Mouse (Mus musculus) limb, embryonic 15.5 days (tissue): Measurements from ENCODE around the gene Tigit. TPM values are rescaled to one million over a fixed set of nuclear protein-coding genes. Genes with fewer than 3 reads are reported as not detected.

Experiments
- ATAC-seq: fragments of 200-750 bp; cut with Nextera tagmentation; 2 replicates; pipeline ENCODE4 v1.8.0; 2017; ENCODE audit warnings: low read depth, moderate TSS enrichment; ENCODE audit not compliant: insufficient number of reproducible peaks, low FRiP score, low TSS enrichment
- H3K27ac ChIP-seq: fragments of 300-500 bp; sonication (generic); 2 replicates; pipeline ENCODE4 v1.5.1; 2015; ENCODE audit warnings: moderate library complexity, mild to moderate bottlenecking, inconsistent platforms
- H3K27me3 ChIP-seq: fragments of 300-500 bp; sonication (generic); 2 replicates; pipeline ENCODE4 v1.6.1; 2015; ENCODE audit warnings: inconsistent platforms
- H3K36me3 ChIP-seq: fragments of 300-500 bp; sonication (generic); 2 replicates; pipeline ENCODE4 v1.6.1; 2015; ENCODE audit warnings: inconsistent platforms
- H3K4me1 ChIP-seq: fragments of 300-500 bp; sonication (generic); 2 replicates; pipeline ENCODE4 v1.6.1; 2015; ENCODE audit warnings: inconsistent platforms
- H3K4me2 ChIP-seq: fragments of 300-500 bp; sonication (generic); 2 replicates; pipeline ENCODE4 v1.6.1; 2015; ENCODE audit warnings: mild to moderate bottlenecking, inconsistent platforms
- H3K4me3 ChIP-seq: fragments of 300-500 bp; sonication (generic); 2 replicates; pipeline ENCODE4 v1.5.1; 2015; ENCODE audit warnings: mild to moderate bottlenecking, inconsistent platforms
- H3K9ac ChIP-seq: fragments of 300-500 bp; sonication (generic); 2 replicates; pipeline ENCODE4 v1.6.1; 2015; ENCODE audit warnings: inconsistent platforms
- H3K9me3 ChIP-seq: fragments of 300-500 bp; sonication (generic); 2 replicates; pipeline ENCODE4 v1.6.1; 2016; ENCODE audit warnings: inconsistent platforms
- WGBS: fragments of 180-500 bp; shearing (Covaris S2); methylation state at CpG from one replicate; pipeline ENCODE4 v1.1.7; 2015; 5-methylcytosine and 5-hydroxymethylcytosine counted together
- polyA plus RNA-seq: library from polyadenylated mRNA; unstranded; fragments of >200 nt; fragmentation: Nextera tagmentation; extraction: Ambion mirVana; gene quantifications from 2 replicates; pipeline ENCODE4 v1.2.1, GENCODE M21; 2015

The Tigit gene
- not detected in 2 replicates for polyA plus RNA-seq

GRCm38 (mm10) chr16:43663978-43664579 lies at the start of gene Tigit:
Tigit (minus strand) TSS chr16:43664146.
- Histone ChIP-seq H3K27ac (no peak within 1 kb of the TSS), H3K9ac (no peak within 1 kb of the TSS), H3K9me3 (no peaks in the 10 kb centered on the region), H3K27me3 (no peaks in the 10 kb centered on the region), H3K4me3 (no peak within 1 kb of the TSS), H3K4me2 (no peak within 1 kb of the TSS), H3K36me3 (no peaks in the 10 kb centered on the region), H3K4me1 (no peaks in the 10 kb centered on the region)
- WGBS = 63% methylated on average over 7 of the region's 7 CpGs
- ATAC-seq = no peak

- WGBS = 93% methylated on average over 7 of the region's 7 CpGs
- H3K4me3 ChIP-seq = no peak overlapping the region
These were observed 47.4 kb upstream of the Tigit start for GRCm38 (mm10) chr16:43711361-43711760.

GRCm38 (mm10) chr16:43710651-43711050 lies 46.7 kb upstream of the Tigit start:
- Histone ChIP-seq H3K4me1 (no peaks in the 10 kb centered on the region), H3K4me3 (no peak overlapping the region), H3K9me3 (no peaks in the 10 kb centered on the region), H3K27me3 (no peaks in the 10 kb centered on the region), H3K4me2 (no peak overlapping the region), H3K9ac (no peak overlapping the region), H3K27ac (no peak overlapping the region), H3K36me3 (no peaks in the 10 kb centered on the region)
- 82% methylated on average over 11 of the region's 11 CpGs for WGBS
- no peak for ATAC-seq

More at GRCm38 (mm10) chr16:43711361-43711760, 47.4 kb upstream of the Tigit start:
- H3K27me3 ChIP-seq = no peaks in the 10 kb centered on the region
- no peaks in the 10 kb centered on the region for H3K4me1 ChIP-seq
- no peak overlapping the region for H3K4me2 ChIP-seq
- H3K36me3 ChIP-seq = no peaks in the 10 kb centered on the region
- ATAC-seq = no peak
- H3K9me3 ChIP-seq = no peaks in the 10 kb centered on the region
- no peak overlapping the region for H3K27ac ChIP-seq
- no peak overlapping the region for H3K9ac ChIP-seq

GRCm38 (mm10) chr16:43710134-43710475 lies 46.2 kb upstream of the Tigit start:
- no peaks in the 10 kb centered on the region for H3K9me3 ChIP-seq
- no peaks in the 10 kb centered on the region for H3K4me1 ChIP-seq
- H3K4me2 ChIP-seq = no peak overlapping the region
- no peak overlapping the region for H3K9ac ChIP-seq
- H3K36me3 ChIP-seq = no peaks in the 10 kb centered on the region
- H3K27me3 ChIP-seq = no peaks in the 10 kb centered on the region
- no peak overlapping the region for H3K27ac ChIP-seq
- 74% methylated on average over 6 of the region's 6 CpGs for WGBS
- H3K4me3 ChIP-seq = no peak overlapping the region
- ATAC-seq = no peak

GRCm38 (mm10) chr16:43709432-43710133 lies 45.6 kb upstream of the Tigit start:
- no peak overlapping the region for H3K4me2 ChIP-seq

GRCm38 (mm10) chr16:43709062-43709413 lies 45.1 kb upstream of the Tigit start:
- 75% methylated on average over 15 of the region's 15 CpGs for WGBS
- Histone ChIP-seq H3K4me2 (no peak overlapping the region), H3K4me1 (no peaks in the 10 kb centered on the region), H3K4me3 (no peak overlapping the region), H3K9me3 (no peaks in the 10 kb centered on the region), H3K9ac (no peak overlapping the region), H3K27ac (no peak overlapping the region), H3K27me3 (no peaks in the 10 kb centered on the region), H3K36me3 (no peaks in the 10 kb centered on the region)
- ATAC-seq = no peak

More at GRCm38 (mm10) chr16:43709432-43710133, 45.6 kb upstream of the Tigit start:
- Histone ChIP-seq H3K9ac (no peak overlapping the region), H3K4me3 (no peak overlapping the region), H3K9me3 (no peaks in the 10 kb centered on the region), H3K36me3 (no peaks in the 10 kb centered on the region), H3K27me3 (no peaks in the 10 kb centered on the region), H3K4me1 (no peaks in the 10 kb centered on the region), H3K27ac (no peak overlapping the region)
- ATAC-seq = no peak
- 58% methylated on average over 9 of the region's 9 CpGs for WGBS

- H3K9me3 ChIP-seq = no peaks in the 10 kb centered on the region
- no peak overlapping the region for H3K27ac ChIP-seq
- WGBS = 50% methylated on average over 13 of the region's 13 CpGs
- no peak for ATAC-seq
- H3K4me3 ChIP-seq = no peak overlapping the region
- H3K36me3 ChIP-seq = no peaks in the 10 kb centered on the region
- no peaks in the 10 kb centered on the region for H3K27me3 ChIP-seq
- no peaks in the 10 kb centered on the region for H3K4me1 ChIP-seq
- H3K4me2 ChIP-seq = no peak overlapping the region
- no peak overlapping the region for H3K9ac ChIP-seq
These were observed 44.6 kb upstream of the Tigit start for GRCm38 (mm10) chr16:43708335-43709061.

GRCm38 (mm10) chr16:43701765-43702504 lies 38.0 kb upstream of the Tigit start:
- H3K9ac ChIP-seq = no peak overlapping the region
- no peaks in the 10 kb centered on the region for H3K27me3 ChIP-seq
- H3K4me3 ChIP-seq = no peak overlapping the region
- no peak for ATAC-seq
- 45% methylated on average over 14 of the region's 14 CpGs for WGBS
- no peaks in the 10 kb centered on the region for H3K9me3 ChIP-seq
- H3K4me1 ChIP-seq = 0 out of 2 replicates have a peak, but pooled peaks cover 2% of the 10 kb centered on the region
- H3K27ac ChIP-seq = no peak overlapping the region
- H3K4me2 ChIP-seq = no peak overlapping the region
- H3K36me3 ChIP-seq = no peaks in the 10 kb centered on the region

GRCm38 (mm10) chr16:43700575-43700974 lies 36.6 kb upstream of the Tigit start:
- 85% methylated on average over 8 of the region's 8 CpGs for WGBS

GRCm38 (mm10) chr16:43698735-43699649 lies 35.0 kb upstream of the Tigit start:
- 79% methylated on average over 14 of the region's 14 CpGs for WGBS
- Histone ChIP-seq H3K9ac (no peak overlapping the region), H3K36me3 (no peaks in the 10 kb centered on the region), H3K27ac (no peak overlapping the region), H3K4me2 (no peak overlapping the region), H3K4me3 (no peak overlapping the region), H3K27me3 (no peaks in the 10 kb centered on the region), H3K9me3 (no peaks in the 10 kb centered on the region), H3K4me1 (0 out of 2 replicates have a peak, but pooled peaks cover 2% of the 10 kb centered on the region)
- no peak for ATAC-seq

More at GRCm38 (mm10) chr16:43700575-43700974, 36.6 kb upstream of the Tigit start:
- no peaks in the 10 kb centered on the region for H3K27me3 ChIP-seq
- H3K9me3 ChIP-seq = no peaks in the 10 kb centered on the region
- no peak overlapping the region for H3K4me3 ChIP-seq
- no peak overlapping the region for H3K27ac ChIP-seq
- no peak overlapping the region for H3K4me2 ChIP-seq
- ATAC-seq = no peak
- H3K4me1 ChIP-seq = 0 out of 2 replicates have a peak, but pooled peaks cover 2% of the 10 kb centered on the region
- no peak overlapping the region for H3K9ac ChIP-seq
- H3K36me3 ChIP-seq = no peaks in the 10 kb centered on the region

- H3K27me3 ChIP-seq = no peaks in the 10 kb centered on the region
- H3K36me3 ChIP-seq = no peaks in the 10 kb centered on the region
- no peak overlapping the region for H3K4me3 ChIP-seq
- no peak overlapping the region for H3K27ac ChIP-seq
- 0 out of 2 replicates have a peak, but pooled peaks cover 2% of the 10 kb centered on the region for H3K4me1 ChIP-seq
- ATAC-seq = no peak
- H3K4me2 ChIP-seq = no peak overlapping the region
- 91% methylated on average over 7 of the region's 7 CpGs for WGBS
- H3K9ac ChIP-seq = no peak overlapping the region
- no peaks in the 10 kb centered on the region for H3K9me3 ChIP-seq
These were observed 33.8 kb upstream of the Tigit start for GRCm38 (mm10) chr16:43697772-43698171.
